Mouse (Mus musculus) MEL (cell line): ENCODE data around the gene Olfr544. TPM values are rescaled to one million over a fixed set of nuclear protein-coding genes. Genes with fewer than 3 reads are reported as not detected.

ENCODE experiments used
- DNase-seq: peaks from one replicate; pipeline ENCODE4 v3.0.0; 2011; ENCODE audit warnings: low read depth, low spot score
- H3K27ac ChIP-seq: 2 replicates; pipeline ENCODE4 v1.5.1; 2012; ENCODE audit warnings: low read depth, mild to moderate bottlenecking, control low read depth, low read length, moderate library complexity; ENCODE audit not compliant: control insufficient read depth
- H3K27me3 ChIP-seq, 2 experiments: fragments of 150-350 bp in 1 of 2; sonication (generic) in 1 of 2; 2 replicates each; pipeline ENCODE4 v1.6.1; 2012; ENCODE audit warnings: low read length in 2 of 2, mild to moderate bottlenecking in 2 of 2, improper control_type of control experiment in 1 of 2, moderate library complexity in 1 of 2; ENCODE audit not compliant: insufficient read depth in 2 of 2, control insufficient read depth in 1 of 2
- H3K36me3 ChIP-seq, 2 experiments: 2 replicates each; pipeline ENCODE4 v1.6.1; 2012 to 2014; ENCODE audit warnings: low read length in 2 of 2, improper control_type of control experiment in 1 of 2, inconsistent platforms in 1 of 2, mild to moderate bottlenecking in 1 of 2; ENCODE audit not compliant: insufficient read depth in 2 of 2, control insufficient read depth in 1 of 2
- H3K4me1 ChIP-seq, 2 experiments: fragments of 150-350 bp in 1 of 2; sonication (generic) in 1 of 2; 2 replicates each; pipeline ENCODE4 v1.6.1; 2012; ENCODE audit warnings: low read length in 2 of 2, improper control_type of control experiment in 1 of 2, mild to moderate bottlenecking in 1 of 2; ENCODE audit not compliant: insufficient read depth in 2 of 2, control insufficient read depth in 1 of 2
- H3K4me3 ChIP-seq, 2 experiments: fragments of 150-350 bp in 1 of 2; sonication (generic) in 1 of 2; 2 replicates each; pipeline ENCODE4 v1.5.1; 2012; ENCODE audit warnings: low read depth in 2 of 2, low read length in 2 of 2, mild to moderate bottlenecking in 2 of 2, moderate library complexity in 2 of 2, control low read depth in 1 of 2, improper control_type of control experiment in 1 of 2; ENCODE audit not compliant: control insufficient read depth in 1 of 2, insufficient read depth in 1 of 2
- H3K79me2 ChIP-seq: 2 replicates; pipeline ENCODE4 v1.6.1; 2012; ENCODE audit warnings: mild to moderate bottlenecking, low read length, moderate library complexity; ENCODE audit not compliant: control insufficient read depth, poor library complexity, insufficient read depth
- H3K9ac ChIP-seq: 2 replicates; pipeline ENCODE4 v1.6.1; 2012; ENCODE audit warnings: low read depth, mild to moderate bottlenecking, control low read depth, low read length, moderate library complexity; ENCODE audit not compliant: control insufficient read depth, poor library complexity, severe bottlenecking
- H3K9me3 ChIP-seq: fragments of 150-350 bp; sonication (generic); replicated peaks from 2 replicates; pipeline ENCODE4 v1.6.1; 2012; ENCODE audit warnings: mild to moderate bottlenecking, low read length, improper control_type of control experiment, moderate library complexity; ENCODE audit not compliant: insufficient read depth
- BHLHE40 ChIP-seq: IDR thresholded peaks from 2 replicates; pipeline ENCODE4 v1.6.1; 2012; ENCODE audit warnings: low read depth, mild to moderate bottlenecking, inconsistent platforms, low read length, improper control_type of control experiment, borderline replicate concordance
- CHD1 ChIP-seq: IDR thresholded peaks from 2 replicates; pipeline ENCODE4 v1.6.1; 2012; ENCODE audit warnings: low read depth, mild to moderate bottlenecking, inconsistent platforms, low read length, improper control_type of control experiment
- CHD2 ChIP-seq: IDR thresholded peaks from 2 replicates; pipeline ENCODE4 v1.6.1; 2011; ENCODE audit warnings: low read length, improper control_type of control experiment
- ELF1 ChIP-seq: IDR thresholded peaks from 2 replicates; pipeline ENCODE4 v1.6.1; 2014; ENCODE audit warnings: low read depth, mild to moderate bottlenecking, inconsistent platforms, low read length, improper control_type of control experiment, moderate library complexity
- ETS1 ChIP-seq: IDR thresholded peaks from 2 replicates; pipeline ENCODE4 v1.6.1; 2012; ENCODE audit warnings: low read depth, mild to moderate bottlenecking, inconsistent platforms, low read length, improper control_type of control experiment, moderate library complexity
- GABPA ChIP-seq: IDR thresholded peaks from 2 replicates; pipeline ENCODE4 v1.6.1; 2012; ENCODE audit warnings: low read depth, mild to moderate bottlenecking, inconsistent platforms, low read length, improper control_type of control experiment, moderate library complexity
- GATA1 ChIP-seq: IDR thresholded peaks from 2 replicates; pipeline ENCODE4 v1.6.1; 2011; ENCODE audit warnings: low read depth, low read length, improper control_type of control experiment
- MAX ChIP-seq: IDR thresholded peaks from 2 replicates; pipeline ENCODE4 v1.6.1; 2011; ENCODE audit warnings: low read length, improper control_type of control experiment
- MAZ ChIP-seq: IDR thresholded peaks from 2 replicates; pipeline ENCODE4 v1.6.1; 2012; ENCODE audit warnings: low read depth, mild to moderate bottlenecking, inconsistent platforms, low read length, improper control_type of control experiment
- MYB ChIP-seq: IDR thresholded peaks from 2 replicates; pipeline ENCODE4 v1.6.1; 2011; ENCODE audit warnings: mild to moderate bottlenecking, low read depth, low read length, improper control_type of control experiment
- MYC ChIP-seq: IDR thresholded peaks from 2 replicates; pipeline ENCODE4 v1.6.1; 2011; ENCODE audit warnings: low read depth, mild to moderate bottlenecking, low read length, improper control_type of control experiment, moderate library complexity
- POLR2A ChIP-seq, 2 experiments: IDR thresholded peaks; 2 replicates each; pipeline ENCODE4 v1.6.1; 2011 to 2012; ENCODE audit warnings: low read length in 2 of 2, mild to moderate bottlenecking in 2 of 2, control low read depth in 1 of 2, improper control_type of control experiment in 1 of 2, low read depth in 1 of 2, moderate library complexity in 1 of 2; ENCODE audit not compliant: control insufficient read depth in 1 of 2, insufficient read depth in 1 of 2, poor library complexity in 1 of 2
- RAD21 ChIP-seq: IDR thresholded peaks from 2 replicates; pipeline ENCODE4 v1.6.1; 2011; ENCODE audit warnings: mild to moderate bottlenecking, low read depth, low read length, improper control_type of control experiment
- SMC3 ChIP-seq: IDR thresholded peaks from 2 replicates; pipeline ENCODE4 v1.6.1; 2011; ENCODE audit warnings: low read depth, low read length, improper control_type of control experiment
- TAL1 ChIP-seq: IDR thresholded peaks from 2 replicates; pipeline ENCODE4 v1.6.1; 2012; ENCODE audit warnings: mild to moderate bottlenecking, inconsistent platforms, low read length, moderate library complexity, mixed read lengths
- TCF12 ChIP-seq: IDR thresholded peaks from 2 replicates; pipeline ENCODE4 v1.6.1; 2014; ENCODE audit warnings: low read depth, mild to moderate bottlenecking, inconsistent platforms, low read length, improper control_type of control experiment, moderate library complexity
- UBTF ChIP-seq: IDR thresholded peaks from 2 replicates; pipeline ENCODE4 v1.6.1; 2012; ENCODE audit warnings: low read depth, mild to moderate bottlenecking, inconsistent platforms, low read length, improper control_type of control experiment, moderate library complexity, borderline replicate concordance; ENCODE audit not compliant: insufficient read depth
- USF1 ChIP-seq: IDR thresholded peaks from 2 replicates; pipeline ENCODE4 v1.6.1; 2014; ENCODE audit warnings: low read depth, mild to moderate bottlenecking, inconsistent platforms, low read length, improper control_type of control experiment, moderate library complexity
- USF2 ChIP-seq, 2 experiments: IDR thresholded peaks; 2 replicates each; pipeline ENCODE4 v1.6.1; 2011 to 2012; ENCODE audit warnings: improper control_type of control experiment in 2 of 2, low read length in 2 of 2, borderline replicate concordance in 1 of 2, inconsistent platforms in 1 of 2, low read depth in 1 of 2, mild to moderate bottlenecking in 1 of 2; ENCODE audit not compliant: insufficient read depth in 1 of 2
- ZC3H11A ChIP-seq: IDR thresholded peaks from 2 replicates; pipeline ENCODE4 v1.6.1; 2012; ENCODE audit warnings: low read depth, mild to moderate bottlenecking, inconsistent platforms, low read length, improper control_type of control experiment
- ZKSCAN1 ChIP-seq: IDR thresholded peaks from 2 replicates; pipeline ENCODE4 v1.6.1; 2012; ENCODE audit warnings: low read depth, mild to moderate bottlenecking, inconsistent platforms, low read length, improper control_type of control experiment, moderate library complexity
- ZMIZ1 ChIP-seq: IDR thresholded peaks from 2 replicates; pipeline ENCODE4 v1.6.1; 2012; ENCODE audit warnings: low read depth, mild to moderate bottlenecking, inconsistent platforms, low read length, improper control_type of control experiment, moderate library complexity
- ZNF384 ChIP-seq: IDR thresholded peaks from 2 replicates; pipeline ENCODE4 v1.6.1; 2012; ENCODE audit warnings: low read depth, mild to moderate bottlenecking, inconsistent platforms, low read length, improper control_type of control experiment
- polyA plus RNA-seq, 2 experiments: library from polyadenylated mRNA; stranded (reverse) in 1 of 2; unstranded in 1 of 2; fragments of >175 nt in 1 of 2; fragments of >200 nt in 1 of 2; gene quantifications; 2 replicates each; pipeline versions ENCODE4 v1.2.1 to v1.2.4; 2012; ENCODE audit warnings: low replicate concordance in 2 of 2, low read depth in 1 of 2; ENCODE audit not compliant: insufficient read length in 2 of 2, insufficient read depth in 1 of 2, missing spikeins in 1 of 2
- total RNA-seq: library from RNA; depleted of rRNA; stranded (reverse); fragments of 300-350 nt; gene quantifications from 2 replicates; pipeline ENCODE4 v1.2.3, GENCODE M21; 2012; rRNA removed

The Olfr544 gene
- 0.04 and 0.07 TPM in 2 replicates for total RNA-seq
- polyA plus RNA-seq: under 1 TPM in 1 of 2 experiments, not detected in 1; 0.07 TPM

DNA sequence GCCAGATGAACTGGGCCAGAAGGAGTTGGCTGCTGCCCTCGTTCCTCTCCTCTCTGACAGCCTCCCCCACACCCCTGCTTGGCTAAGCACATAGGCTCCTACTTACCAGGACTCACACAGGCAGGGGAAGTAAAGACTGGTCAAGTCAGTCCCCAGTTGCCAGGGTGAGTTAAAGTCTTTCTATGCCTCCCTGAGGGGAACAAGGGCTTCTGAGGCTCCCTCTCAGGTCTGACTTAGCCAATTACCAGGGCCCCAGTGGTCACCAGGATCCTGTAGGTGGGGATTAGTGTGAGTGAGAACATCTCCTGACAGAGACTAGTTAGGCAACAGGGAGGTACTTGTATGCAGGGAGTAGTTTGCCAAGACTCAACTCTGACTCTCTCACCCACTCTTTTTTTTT lies at the start of gene Olfr544:
TSS of gene Olfr544 (minus strand) at position 153 of the 400 bp plus-strand sequence.
- TF ChIP-seq TCF12: no peak
- TF ChIP-seq MAZ: no peak
- TF ChIP-seq ETS1: no peak
- no peak for TF ChIP-seq ZKSCAN1
- TF ChIP-seq RAD21: no peak
- no peak for TF ChIP-seq MAX
- no peak for TF ChIP-seq ZMIZ1
- no peak for TF ChIP-seq TAL1
- no peak for TF ChIP-seq POLR2A (IDR thresholded peaks at IDR 0.05; ENCODE audit: control insufficient read depth in 1 of 2, insufficient read depth in 1 of 2, low read depth in 1 of 2, low read length in 2 of 2, poor library complexity in 1 of 2)
- no peak for TF ChIP-seq ZNF384
- no peak for TF ChIP-seq ZC3H11A
- no peak for TF ChIP-seq USF1
- Histone ChIP-seq H3K79me2 (no peaks in the 10 kb centered on the region), H3K27me3 (no peaks in the 10 kb centered on the region), H3K27ac (no peak within 1 kb of the TSS), H3K9me3 (no peaks in the 10 kb centered on the region), H3K4me1 (peaks cover 6 to 17% of the 10 kb centered on the region in 2 experiments), H3K36me3 (peaks cover 0 to 20% of the 10 kb centered on the region in 2 experiments; a peak in 2 of 4 replicates), H3K4me3 (no peak within 1 kb of the TSS), H3K9ac (no peak within 1 kb of the TSS)
- DNase-seq: no peak

- Histone ChIP-seq H3K79me2 (no peaks in the 10 kb centered on the region), H3K4me1 (no peaks in the 10 kb centered on the region), H3K27me3 (peaks cover 5 to 13% of the 10 kb centered on the region in 2 experiments), H3K4me3 (no peak within 1 kb of the TSS), H3K9ac (no peak within 1 kb of the TSS), H3K9me3 (no peaks in the 10 kb centered on the region), H3K36me3 (no peaks in the 10 kb centered on the region), H3K27ac (no peak within 1 kb of the TSS)
- DNase-seq: no peak
- TF ChIP-seq ETS1: no peak
- no peak for TF ChIP-seq CHD1
- TF ChIP-seq GATA1: no peak
- no peak for TF ChIP-seq ELF1
- no peak for TF ChIP-seq ZMIZ1
- TF ChIP-seq USF2 (IDR thresholded peaks at IDR 0.05; ENCODE audit: borderline replicate concordance in 1 of 2, insufficient read depth in 1 of 2, low read depth in 1 of 2, low read length in 2 of 2): no peak
- no peak for TF ChIP-seq CHD2
- no peak for TF ChIP-seq MYB
- no peak for TF ChIP-seq BHLHE40
- TF ChIP-seq RAD21: no peak
- TF ChIP-seq SMC3: no peak
- no peak for TF ChIP-seq MYC
- TF ChIP-seq UBTF: no peak
- TF ChIP-seq ZKSCAN1: no peak
- no peak for TF ChIP-seq GABPA
Measured at GRCm38 (mm10) chr7:102534449-102534848, 46.3 kb upstream of the Olfr544 start, which contains the start of gene Olfr547. TSS of gene Olfr547 (plus strand) at chr7:102534749.
